Mouse (Mus musculus): ENCODE measurements around the gene Akap10.
"Not testable (repeated sequence)": the region's sequence is repeated elsewhere in the genome, so short reads cannot be mapped to it uniquely, and the experiment has no call there.

Gene Akap10

GRCm38 (mm10) chr11:61930640-61931586 lies 861 bp upstream of the Akap10 start:
- DNase-seq (ENCODE audit: low read depth) = peak; percentile 83

DNA sequence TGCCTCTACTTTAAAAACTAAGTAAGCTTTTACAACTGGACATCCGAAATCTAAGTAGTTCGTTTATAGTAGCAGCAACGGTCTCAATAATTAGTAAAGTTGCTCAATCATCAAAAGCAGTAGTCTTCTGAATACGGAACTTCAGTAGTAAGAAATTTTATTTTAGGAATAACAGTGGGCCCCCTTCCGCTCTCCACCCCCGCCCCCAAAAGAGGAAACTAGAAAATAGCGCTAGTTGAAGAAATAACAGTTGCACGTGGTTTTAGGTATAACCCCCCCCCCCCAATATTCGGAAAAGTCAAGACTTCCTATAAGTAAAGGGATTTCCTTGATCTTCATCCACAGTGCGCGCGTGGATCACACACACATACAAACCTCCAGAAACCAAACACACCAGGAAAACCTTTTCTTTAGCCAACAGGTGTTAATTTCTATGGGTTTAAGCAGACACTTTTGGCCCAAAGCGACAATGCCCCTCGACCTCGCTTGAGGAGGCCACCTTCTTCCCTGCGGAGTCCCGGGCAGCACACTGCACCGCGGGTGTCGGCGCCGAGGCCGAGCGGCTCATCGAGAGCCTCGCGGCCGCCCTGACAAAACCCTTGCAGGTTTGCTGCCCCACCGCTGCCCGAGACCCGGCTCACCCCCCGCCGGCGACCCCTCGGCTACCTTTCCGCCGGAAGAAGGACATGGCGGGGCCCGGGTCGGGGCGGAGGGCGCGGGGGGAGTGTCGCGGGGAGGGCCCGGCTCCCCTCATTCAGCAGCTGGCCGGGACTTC lies 542 bp downstream of the Akap10 start:
- peak; percentile 72 for DNase-seq (ENCODE audit: low read depth)

- no peak for DNase-seq (ENCODE audit: low read depth)
Measured at GRCm38 (mm10) chr11:61923309-61923708, 6.7 kb downstream of the Akap10 start.

GRCm38 (mm10) chr11:61919702-61920101 lies 10.3 kb downstream of the Akap10 start:
- DNase-seq (ENCODE audit: low read depth) = no peak

- no peak for DNase-seq (ENCODE audit: low read depth)
Measured at GRCm38 (mm10) chr11:61908315-61908714, 21.7 kb downstream of the Akap10 start.

DNA sequence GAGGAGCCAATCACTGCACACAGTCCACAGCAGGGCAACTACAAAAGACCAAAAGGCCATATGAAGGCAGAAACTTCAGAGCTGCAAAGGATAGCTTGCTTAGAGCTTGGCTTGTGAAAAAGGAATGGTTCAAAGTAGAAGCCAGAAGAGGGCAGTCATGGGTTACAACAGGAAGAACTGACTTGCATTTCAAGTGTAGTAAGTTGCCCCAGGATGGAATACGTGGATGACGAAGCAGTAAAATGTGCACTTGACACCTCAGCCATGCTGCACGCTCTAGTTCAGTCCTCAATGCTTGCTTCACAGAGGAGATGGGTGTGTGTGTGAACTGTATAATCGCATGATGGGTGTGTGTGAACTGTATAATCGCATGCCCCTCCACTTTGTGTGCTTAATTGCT lies 47.9 kb downstream of the Akap10 start:
- peak; percentile 88 for DNase-seq (ENCODE audit: low read depth)

DNA sequence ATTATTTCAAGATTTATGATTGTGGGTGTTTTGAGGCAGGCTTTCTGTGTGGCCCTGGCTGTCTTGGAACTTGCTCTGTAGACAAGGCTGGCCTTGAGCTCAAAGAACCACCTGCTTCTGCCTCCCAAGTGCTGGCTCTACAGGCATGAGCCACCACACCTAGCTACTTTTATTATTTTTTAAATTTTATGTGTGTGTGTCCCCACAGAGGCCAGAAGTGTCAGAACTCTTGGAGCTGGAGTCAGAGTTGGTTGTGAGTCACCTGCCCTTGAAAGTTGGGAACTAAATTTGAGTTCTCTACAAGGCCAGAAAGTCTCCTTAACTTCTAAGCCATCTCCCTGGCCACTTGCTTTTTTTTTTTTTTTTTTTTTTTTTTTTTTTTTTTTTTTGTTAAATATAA lies 50.1 kb downstream of the Akap10 start:
- DNase-seq (ENCODE audit: low read depth) = no peak

DNA sequence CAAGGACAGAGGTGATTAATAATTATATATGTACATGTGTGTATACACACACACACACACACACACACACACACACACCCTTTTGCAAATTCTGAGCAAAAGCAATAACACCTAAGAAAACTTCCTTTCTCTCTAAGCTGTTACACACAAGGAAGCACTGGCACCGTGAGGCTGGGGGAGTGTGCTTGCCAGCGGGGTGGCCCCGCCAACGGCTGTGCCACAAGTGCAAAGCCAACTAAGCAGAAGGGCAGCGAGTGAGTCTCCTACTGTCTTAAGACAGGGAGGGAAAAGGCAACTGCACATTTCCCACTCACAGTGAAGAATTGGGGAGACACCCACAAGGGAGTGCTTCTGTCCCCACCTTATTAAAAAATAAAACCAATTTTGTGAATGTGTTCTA lies 58.2 kb downstream of the Akap10 start:
- DNase-seq (ENCODE audit: low read depth) = no peak

DNA sequence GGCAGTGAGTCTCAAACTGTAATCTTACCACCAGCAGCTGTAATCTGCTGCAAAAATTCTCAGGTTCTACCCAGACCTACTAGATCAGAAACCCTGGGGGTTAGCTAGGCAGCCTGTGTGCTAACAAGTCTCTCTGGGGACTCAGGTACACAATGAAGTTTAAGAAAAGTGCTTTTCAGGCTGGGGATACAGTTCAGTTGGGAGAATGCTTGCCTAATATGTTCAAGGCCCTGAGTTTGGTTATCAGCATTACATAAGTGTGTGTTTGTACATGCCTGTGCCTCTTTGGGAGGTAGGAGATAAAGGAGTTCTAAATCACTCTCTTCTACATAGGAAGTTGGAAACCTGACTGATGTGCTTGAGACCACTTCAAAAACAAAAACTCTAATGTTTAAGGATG lies 63.2 kb downstream of the Akap10 start:
- no peak for DNase-seq (ENCODE audit: low read depth)

DNA sequence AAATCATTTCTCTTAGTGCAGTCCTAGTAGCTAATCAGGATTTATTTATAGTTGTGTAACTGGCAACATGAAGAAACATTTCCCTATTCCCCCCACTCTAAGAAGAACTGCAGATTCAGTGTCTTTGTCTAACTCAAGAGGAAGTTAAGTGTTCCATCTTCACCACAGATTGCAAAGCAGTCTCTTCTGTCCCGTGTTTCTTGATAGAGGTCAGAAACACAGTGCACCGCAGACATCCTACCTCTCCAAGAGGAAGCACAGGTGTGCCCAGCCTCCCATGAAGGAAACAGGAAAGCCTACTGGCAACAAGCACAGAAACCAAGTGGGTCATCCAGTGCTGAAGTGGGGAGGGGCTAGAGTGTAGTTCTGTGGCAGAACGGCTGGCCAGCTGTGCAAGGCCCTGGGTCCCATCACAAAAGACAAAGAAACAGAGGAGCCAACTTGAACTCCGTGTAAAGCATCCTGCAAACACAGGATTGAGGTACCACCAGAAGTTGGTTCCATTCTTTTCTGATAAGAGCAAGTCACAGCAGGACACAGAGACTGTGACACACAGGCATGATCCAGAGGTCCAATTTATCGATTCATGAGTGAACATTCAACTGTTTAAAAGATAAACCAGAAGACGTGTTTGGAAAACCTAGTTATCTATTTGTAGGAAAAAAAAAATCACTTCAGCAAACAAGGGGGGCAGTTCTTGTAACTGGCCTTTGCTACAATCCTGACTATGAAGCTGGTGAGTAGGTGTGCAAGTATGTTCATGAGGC lies 68.1 kb downstream of the Akap10 start:
- no peak for DNase-seq (ENCODE audit: low read depth)

DNA sequence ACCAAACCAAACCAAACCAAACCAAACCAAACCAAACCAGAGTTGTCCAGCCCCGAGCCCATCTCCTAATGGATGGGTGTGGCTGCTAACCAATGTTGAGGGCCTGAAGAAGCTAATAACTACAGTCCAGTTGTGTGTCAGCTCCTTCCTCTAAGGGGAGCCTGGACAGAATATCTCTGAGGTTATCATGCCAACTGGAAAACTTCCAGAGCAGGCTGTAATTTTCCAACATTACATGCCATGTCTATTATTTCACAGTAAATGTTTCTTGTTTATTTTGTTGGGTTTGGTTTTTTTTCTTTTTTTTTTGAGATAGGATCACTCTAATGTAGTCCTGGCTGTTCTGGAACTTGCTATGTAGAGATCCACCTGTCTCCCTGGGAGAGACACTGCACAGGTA lies 70.7 kb downstream of the Akap10 start:
- DNase-seq (ENCODE audit: low read depth) = no peak

- no peak for DNase-seq (ENCODE audit: low read depth)
Measured at GRCm38 (mm10) chr11:61855539-61855938, 74.5 kb downstream of the Akap10 start.

GRCm38 (mm10) chr11:61854988-61855411 lies 75.1 kb downstream of the Akap10 start, which contains the start of gene Ulk2:
Gene Ulk2, minus strand, starts transcription at chr11:61855073.
- peak; percentile 87 for DNase-seq (ENCODE audit: low read depth)

- peak; percentile 87 for DNase-seq (ENCODE audit: low read depth)
Measured at GRCm38 (mm10) chr11:61854211-61854987, 75.7 kb downstream of the Akap10 start.

DNA sequence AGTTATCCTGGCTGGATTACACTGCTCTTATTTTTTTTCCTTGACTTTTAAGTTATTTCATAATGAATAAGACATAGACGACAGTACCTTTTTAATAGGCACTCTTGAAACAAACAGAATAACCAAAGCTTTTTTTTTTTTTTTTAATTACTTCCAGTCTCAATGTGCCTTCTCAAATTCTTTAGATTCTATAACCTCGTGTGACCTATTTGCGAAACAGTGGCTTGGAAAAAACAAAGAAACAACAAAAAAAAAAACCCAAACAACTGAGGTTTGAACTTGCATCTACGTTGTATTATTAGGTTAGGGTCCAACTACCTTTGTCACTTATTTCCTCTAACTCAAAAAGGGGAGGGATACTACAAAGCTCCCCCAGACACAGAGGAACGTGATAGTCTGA lies 76.4 kb downstream of the Akap10 start:
- no peak for DNase-seq (ENCODE audit: low read depth)

DNA sequence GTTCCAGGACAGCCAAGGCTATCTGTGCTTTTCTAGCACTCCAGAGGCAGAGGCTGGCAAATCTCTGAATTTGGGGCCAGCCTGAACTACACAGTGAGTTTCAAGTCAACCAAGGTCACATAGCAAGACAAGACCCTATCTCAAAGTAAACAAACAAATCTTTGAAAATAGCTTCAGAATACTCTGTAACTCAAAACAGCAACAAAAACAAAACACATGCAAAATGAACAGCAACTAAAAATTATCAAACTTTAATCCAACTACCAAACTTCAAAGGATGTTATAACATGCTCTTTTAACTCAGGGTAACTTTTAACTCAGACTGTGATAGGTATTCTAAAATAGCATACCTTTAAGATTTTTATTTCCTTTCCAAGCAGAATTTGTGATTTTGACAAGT lies 77.1 kb downstream of the Akap10 start:
- no peak for DNase-seq (ENCODE audit: low read depth)

GRCm38 (mm10) chr11:61851195-61851594 lies 78.9 kb downstream of the Akap10 start:
- DNase-seq (ENCODE audit: low read depth) = peak; percentile 24

GRCm38 (mm10) chr11:61840663-61841062 lies 89.4 kb downstream of the Akap10 start:
- DNase-seq (ENCODE audit: low read depth) = not testable (repeated sequence)

GRCm38 (mm10) chr11:61839940-61840339 lies 90.1 kb downstream of the Akap10 start:
- no peak for DNase-seq (ENCODE audit: low read depth)

DNA sequence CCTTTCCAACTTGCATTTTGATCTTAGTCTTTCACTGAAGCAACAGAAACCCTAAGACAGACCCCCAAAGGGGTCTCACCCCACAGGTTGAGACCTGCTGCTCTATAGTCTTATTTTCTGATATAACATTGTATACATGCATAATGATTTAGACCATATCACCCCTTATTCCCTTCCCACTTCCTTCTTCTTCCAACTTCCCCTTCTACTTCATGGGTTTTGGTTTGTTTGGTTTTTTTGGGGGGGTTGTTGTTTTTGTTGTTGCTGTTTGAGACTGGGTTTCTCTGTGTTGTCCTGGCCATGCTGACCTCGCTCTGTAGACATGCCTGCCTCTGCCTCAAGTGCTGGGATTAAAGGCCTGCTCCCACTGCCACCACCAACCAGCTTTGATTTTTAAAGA lies 90.9 kb downstream of the Akap10 start:
- DNase-seq (ENCODE audit: low read depth) = no peak

Data from 416B (cell line).